Mouse (Mus musculus) right cerebral cortex, adult 2 months (tissue): ENCODE results near the gene Gm5105.

Experiments
- DNase-seq, 2 experiments: peaks; one replicate each; pipeline ENCODE4 v3.0.0; 2021 to 2022; ENCODE audit warnings: low spot score in 2 of 2

Gm5105 gene

GRCm38 (mm10) chr3:138068103-138068502 is 915 bp upstream of the Gm5105 start:
- DNase-seq, result no peak

DNA sequence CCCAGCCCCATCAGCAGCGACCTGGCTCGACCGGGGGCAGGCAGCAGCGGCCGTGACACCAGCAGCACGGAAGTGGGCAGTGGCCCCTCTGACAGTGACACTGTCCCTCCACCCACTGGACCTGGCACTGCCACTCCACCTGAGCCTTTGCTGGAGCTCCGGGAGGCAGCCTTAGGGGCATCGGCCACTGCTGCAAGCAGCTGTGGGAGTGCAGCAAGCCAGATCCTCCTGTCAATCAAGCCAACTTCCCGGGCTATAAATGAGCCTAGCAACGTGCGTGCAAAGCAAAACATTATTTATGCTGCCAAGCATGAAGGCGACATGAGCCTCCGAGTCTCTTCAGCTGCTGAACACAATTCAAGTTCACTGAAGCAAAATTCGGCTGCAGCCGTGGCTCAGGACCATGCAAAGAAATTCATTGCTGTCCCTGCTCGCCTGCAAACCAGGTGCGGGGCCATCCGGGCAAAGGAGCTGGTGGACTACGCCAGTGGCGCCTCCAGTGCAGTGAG is 786 bp downstream of the Gm5105 start:
- DNase-seq, result peak in 1 of 2 experiments; percentile 35

- no peak for DNase-seq
Observed at GRCm38 (mm10) chr3:138065930-138066329, 1.3 kb downstream of the Gm5105 start.

DNA sequence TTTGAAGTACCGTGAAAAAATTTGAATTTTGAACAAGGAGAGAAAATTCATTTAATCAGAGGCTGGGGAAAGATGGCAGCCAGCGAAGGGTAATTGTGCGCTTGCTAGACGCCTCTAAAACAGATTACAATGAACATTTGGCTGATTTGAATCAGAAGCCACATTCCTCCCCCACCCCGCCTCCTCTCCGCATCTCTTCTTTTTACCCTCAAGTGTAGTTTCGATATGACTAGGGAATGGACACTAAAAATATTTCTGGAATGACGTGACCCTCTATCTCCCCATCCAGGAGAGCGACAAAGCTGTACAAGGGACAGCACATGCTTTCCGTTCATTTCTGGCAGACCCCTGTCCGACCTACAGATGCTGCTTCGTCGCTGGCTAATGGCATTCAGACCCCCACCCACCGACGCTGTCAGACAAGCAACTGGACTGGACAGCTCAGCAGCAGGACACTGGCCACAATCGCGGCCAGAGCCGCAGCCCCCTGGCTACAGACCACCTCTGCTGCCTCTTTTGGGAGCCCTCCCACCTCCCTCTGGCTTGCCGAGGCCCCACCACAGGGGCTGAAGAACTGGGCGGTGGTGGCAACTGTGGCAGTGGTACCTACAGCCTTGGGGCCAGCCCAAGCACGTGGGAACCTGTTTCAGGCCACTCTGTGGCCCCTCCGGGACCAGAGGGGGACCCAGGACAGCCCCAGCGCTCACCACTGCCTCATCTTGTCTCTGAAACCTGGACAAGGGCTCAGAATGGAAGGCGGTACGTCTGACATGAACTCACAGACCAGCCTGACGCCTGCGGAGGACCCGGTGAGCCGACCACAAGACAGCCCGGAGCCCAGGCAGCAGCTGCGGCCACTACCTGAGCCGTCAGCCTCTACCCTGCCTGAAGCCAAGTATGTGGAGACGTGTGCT is 2.2 kb downstream of the Gm5105 start, which contains the start of gene 1110002E22Rik:
1110002E22Rik (plus strand) TSS at position 321 of the 914 bp plus-strand sequence.
- DNase-seq, result peak; percentile 45 to 59

DNA sequence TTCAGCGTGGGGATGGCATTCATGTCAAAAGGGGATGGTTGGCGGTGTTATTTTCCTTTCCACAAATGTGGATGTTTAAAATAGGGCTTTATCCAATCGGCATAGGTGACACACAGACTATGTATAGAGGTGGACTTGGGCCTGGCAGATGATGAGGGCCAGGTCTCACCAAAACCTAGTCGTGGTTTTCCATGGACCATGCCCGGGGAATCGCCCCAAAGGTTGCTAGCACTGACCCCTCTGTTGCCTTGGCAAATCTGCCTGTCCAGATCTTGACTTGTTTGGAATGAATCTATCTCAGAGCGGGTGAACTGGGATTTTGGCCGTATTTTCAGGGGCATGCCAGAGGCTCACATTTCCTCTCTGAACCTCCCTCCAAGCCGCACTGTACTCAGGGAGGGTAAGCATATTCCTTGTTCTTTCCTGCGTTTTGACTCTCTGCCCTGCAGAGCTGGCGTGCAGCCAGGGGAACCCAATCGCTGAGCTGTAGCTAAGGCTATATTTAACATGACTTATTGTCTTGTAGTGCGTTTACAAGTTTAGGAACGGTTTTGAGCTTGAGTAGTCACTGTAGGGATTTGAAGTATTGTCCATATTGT is 3.4 kb downstream of the Gm5105 start:
- peak in 1 of 2 experiments; percentile 21 for DNase-seq

DNA sequence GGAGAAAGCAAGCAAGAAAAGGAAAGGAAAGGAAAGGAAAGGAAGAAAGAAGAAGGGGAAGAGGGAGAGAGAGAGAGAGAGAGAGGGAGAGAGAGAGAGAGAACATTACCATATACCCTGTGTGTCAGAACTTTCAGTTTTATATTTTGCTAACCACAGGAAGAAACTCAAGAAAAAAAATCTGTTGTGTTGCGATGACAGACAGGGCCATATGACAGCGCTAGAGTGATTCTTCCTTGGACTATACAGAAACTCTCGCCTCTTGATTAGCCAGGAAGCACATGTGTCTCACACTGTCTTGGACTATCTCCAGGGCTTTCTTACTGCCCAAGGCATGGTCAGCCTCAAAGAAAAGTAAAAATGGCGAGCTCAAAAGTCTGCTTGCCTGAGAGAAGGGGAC is 4.5 kb downstream of the Gm5105 start:
- DNase-seq, result no peak

DNA sequence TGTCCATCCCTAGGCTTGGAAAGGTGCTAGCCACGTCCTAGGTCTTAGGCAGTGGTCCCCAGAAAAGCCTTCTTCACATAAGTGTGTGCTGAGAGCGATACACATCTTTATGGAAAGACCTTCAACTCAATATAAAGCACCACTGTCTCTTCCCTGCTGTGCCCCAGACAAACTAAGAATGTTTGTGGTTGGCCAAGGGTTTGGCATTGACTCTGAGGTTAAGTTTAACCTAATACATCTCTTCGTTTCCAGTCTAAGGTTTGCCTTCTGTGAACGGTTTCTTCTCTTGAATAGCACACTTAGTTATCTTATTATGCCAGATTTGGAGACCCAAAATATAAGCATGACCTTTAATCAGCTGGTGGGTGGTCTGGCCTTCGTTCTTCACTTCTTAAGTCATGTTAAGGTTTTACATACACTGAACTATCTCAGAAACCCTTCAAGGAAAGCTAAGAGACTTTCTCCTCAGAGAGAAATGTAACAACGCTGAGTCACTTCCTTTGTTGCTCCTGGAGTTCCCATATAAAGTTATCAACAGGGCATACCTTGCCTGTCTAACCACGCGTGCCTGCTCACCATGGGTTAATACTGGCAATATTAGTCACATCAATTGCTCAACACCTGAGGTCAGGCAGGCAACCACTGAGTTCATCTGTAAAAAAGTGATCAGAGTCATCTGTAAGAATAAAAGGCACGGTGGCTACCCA is 5.8 kb downstream of the Gm5105 start:
- DNase-seq, result no peak

- DNase-seq, result no peak
Observed at GRCm38 (mm10) chr3:138060429-138060828, 6.8 kb downstream of the Gm5105 start.

- no peak for DNase-seq
Observed at GRCm38 (mm10) chr3:138058226-138058625, 9.0 kb downstream of the Gm5105 start.

DNA sequence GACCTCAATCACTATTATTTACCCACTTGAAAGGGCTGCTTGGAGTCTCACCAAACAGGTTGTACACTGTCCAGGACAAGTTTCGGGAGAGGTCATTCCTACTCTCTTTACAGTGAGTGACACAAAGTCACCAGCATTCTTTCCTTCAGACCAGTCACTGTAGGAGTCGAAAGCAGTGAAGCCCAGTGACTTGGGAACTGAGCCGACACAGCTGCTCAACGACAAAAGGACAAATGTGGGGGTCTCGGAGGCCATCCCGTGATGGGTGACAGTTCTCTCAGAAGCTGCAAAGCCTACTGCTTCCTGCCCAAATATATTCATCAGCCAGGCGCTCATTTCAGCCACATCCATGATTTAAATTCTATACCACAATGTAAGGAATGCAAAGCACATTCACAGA is 10.2 kb downstream of the Gm5105 start:
- DNase-seq, result no peak

DNA sequence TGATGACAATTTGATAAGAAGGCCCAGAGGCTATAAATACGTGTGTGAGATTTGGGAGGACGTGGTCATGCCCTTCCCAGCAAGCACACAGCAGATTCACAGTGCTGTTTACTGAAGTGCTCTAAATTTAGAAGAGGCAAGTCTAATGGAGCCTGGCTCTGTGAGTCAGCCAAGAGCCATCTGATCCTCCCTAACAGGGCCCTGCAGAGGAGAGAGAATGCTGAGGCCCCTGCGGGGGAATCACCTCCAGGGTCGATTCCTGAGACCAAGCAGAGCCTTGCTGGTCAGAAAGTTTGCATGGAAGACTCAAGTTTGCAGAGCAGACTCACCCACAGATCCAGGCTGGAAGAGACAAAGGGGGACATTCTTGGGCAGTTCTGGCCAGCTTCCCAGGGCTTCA is 13.2 kb downstream of the Gm5105 start:
- DNase-seq, result no peak

GRCm38 (mm10) chr3:138051431-138051830 is 15.8 kb downstream of the Gm5105 start:
- DNase-seq, result no peak

DNA sequence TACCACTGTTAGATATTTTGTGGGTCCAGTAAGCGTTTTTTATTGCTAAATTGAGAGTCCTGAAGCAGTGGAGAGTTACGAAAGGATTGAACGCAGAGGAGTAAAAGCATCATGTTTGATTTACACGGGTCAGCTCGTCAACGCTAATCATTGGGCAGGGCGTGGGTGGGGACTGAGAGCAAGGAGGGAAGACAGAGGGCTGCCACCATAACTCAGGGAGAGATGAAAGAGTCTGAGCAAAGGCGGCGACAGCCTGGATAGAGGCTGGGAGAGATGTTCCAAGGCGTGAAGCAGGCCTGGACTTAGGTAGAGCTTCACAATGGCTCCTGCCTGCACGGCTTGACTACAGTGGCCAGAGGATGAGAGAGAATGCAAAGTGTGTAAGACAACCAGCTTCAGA is 16.4 kb downstream of the Gm5105 start:
- no peak for DNase-seq

GRCm38 (mm10) chr3:138049555-138049954 is 17.6 kb downstream of the Gm5105 start:
- DNase-seq, result no peak

GRCm38 (mm10) chr3:138043316-138043715 is 23.9 kb downstream of the Gm5105 start:
- no peak for DNase-seq

DNA sequence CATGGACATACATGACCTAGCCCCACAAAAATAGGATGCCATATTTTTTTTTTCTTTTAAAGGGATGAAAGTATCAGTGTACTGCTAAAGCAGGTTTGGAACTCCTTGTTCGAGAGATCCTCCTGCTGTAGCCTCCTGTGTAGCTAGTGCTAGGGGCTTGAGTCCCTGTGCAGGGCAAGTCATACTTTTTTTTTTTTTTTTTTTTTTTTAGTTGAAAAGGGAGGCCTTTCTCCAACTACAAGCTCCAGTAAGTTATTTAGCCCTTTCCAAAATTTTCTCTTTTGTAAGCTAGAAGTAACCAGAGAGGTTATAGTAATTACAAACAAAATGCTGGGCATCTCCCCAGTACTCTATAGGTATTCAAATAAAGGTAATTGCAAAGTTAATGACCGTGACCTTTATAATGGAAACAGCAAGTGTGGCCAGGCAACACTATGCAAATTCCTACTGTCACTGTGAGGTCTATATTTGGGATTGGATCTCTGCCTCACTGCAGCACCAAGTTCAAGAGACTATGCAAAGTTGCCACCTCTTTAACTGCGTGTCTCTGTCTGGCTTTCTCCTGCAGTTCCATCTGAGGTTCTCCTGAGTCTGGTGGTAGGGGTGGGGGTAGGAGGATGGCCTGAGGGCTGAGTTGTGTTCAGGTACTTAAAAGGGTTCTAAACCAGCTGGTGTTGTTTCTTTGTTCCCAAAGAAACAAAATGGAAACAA is 25.4 kb downstream of the Gm5105 start:
- DNase-seq, result no peak

GRCm38 (mm10) chr3:138040938-138041337 is 26.2 kb downstream of the Gm5105 start:
- no peak for DNase-seq

GRCm38 (mm10) chr3:138033986-138034385 is 33.2 kb downstream of the Gm5105 start:
- DNase-seq, result no peak

GRCm38 (mm10) chr3:138030563-138030962 is 36.6 kb downstream of the Gm5105 start:
- DNase-seq, result no peak

DNA sequence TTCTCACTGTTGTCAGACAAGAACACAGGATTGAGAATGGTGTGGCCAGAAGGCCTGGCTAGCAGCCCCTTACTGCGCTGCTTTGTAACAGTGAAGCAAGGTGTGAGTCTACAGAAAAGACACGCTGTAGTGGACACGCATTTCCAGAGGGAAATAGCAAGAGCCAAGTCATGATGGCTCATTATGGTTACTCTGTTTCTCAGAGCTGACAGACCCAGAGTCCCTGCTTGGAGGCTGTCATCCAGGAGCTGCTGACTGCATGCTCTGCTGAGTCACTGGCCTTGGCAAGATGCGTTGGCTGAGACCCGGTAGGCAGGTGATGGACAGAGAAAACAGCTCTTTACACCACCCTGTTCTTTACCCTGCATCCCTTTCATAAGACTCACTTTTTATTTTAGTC is 37.8 kb downstream of the Gm5105 start:
- DNase-seq, result peak; percentile 42 to 55

GRCm38 (mm10) chr3:138027575-138028362 is 39.4 kb downstream of the Gm5105 start:
- DNase-seq, result no peak
